Mouse (Mus musculus) cerebral cortex, adult 2 months (tissue): ENCODE data around the gene Vmn1r192.

Experiments
- WGBS: fragments of 180-500 bp; shearing (Covaris S2); methylation state at CpG from one replicate; pipeline ENCODE4 v1.1.7; 2018; 5-methylcytosine and 5-hydroxymethylcytosine counted together

The Vmn1r192 gene

GRCm38 (mm10) chr13:22191041-22191440, at the start of gene Vmn1r192:
Gene Vmn1r192 (minus strand): TSS chr13:22191141.

GRCm38 (mm10) chr13:22223060-22223459, 32.1 kb upstream of the Vmn1r192 start, which contains the start of gene Vmn1r193:
Gene Vmn1r193 (minus strand): TSS chr13:22223160.
- 64% methylated on average over 1 of the region's 1 CpGs for WGBS

- WGBS = 75% methylated on average over 3 of the region's 3 CpGs
Measured at GRCm38 (mm10) chr13:22192756-22193155, 1.8 kb upstream of the Vmn1r192 start.

- WGBS = 88% methylated on average over 2 of the region's 2 CpGs
Measured at GRCm38 (mm10) chr13:22190385-22190784, 556 bp downstream of the Vmn1r192 start.

GRCm38 (mm10) chr13:22189313-22189712, 1.6 kb downstream of the Vmn1r192 start:
- 88% methylated on average over 2 of the region's 2 CpGs for WGBS

GRCm38 (mm10) chr13:22183869-22184268, 7.1 kb downstream of the Vmn1r192 start, which contains the start of gene Vmn1r191:
Gene Vmn1r191 (minus strand): TSS chr13:22183969.
- 79% methylated on average over 1 of the region's 1 CpGs for WGBS

GRCm38 (mm10) chr13:22168416-22168815, 22.5 kb downstream of the Vmn1r192 start:
- WGBS = 91% methylated on average over 15 of the region's 15 CpGs

GRCm38 (mm10) chr13:22136495-22137293, 54.2 kb downstream of the Vmn1r192 start:
- WGBS = 71% methylated on average over 5 of the region's 5 CpGs
